Mouse (Mus musculus): Measurements from ENCODE around the gene Ankrd13a.

Gene Ankrd13a

GRCm38 (mm10) chr5:114799848-114800247, 25.4 kb downstream of the Ankrd13a start:
- no peak for DNase-seq (ENCODE audit: low spot score)

DNA sequence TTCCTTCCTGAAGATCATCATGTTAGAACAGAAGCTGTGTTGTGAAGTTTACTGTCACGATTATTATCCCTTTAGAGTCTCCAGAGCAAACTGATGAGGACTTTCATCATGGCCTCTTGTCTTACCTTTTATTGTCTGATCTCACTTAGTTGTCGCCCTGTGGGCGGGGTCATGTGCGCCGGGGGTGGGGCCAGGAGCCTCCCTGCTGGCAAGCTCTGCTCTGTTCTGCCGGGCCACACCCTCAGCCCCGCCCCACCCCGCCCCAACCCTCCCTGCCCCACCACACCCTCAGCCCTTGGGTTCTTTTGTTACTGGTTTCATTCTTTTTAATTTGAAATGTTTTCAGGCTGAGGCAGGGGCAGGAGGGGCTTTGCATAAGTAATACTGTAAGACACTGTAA, 26.6 kb downstream of the Ankrd13a start:
- DNase-seq (ENCODE audit: low spot score), result no peak

DNA sequence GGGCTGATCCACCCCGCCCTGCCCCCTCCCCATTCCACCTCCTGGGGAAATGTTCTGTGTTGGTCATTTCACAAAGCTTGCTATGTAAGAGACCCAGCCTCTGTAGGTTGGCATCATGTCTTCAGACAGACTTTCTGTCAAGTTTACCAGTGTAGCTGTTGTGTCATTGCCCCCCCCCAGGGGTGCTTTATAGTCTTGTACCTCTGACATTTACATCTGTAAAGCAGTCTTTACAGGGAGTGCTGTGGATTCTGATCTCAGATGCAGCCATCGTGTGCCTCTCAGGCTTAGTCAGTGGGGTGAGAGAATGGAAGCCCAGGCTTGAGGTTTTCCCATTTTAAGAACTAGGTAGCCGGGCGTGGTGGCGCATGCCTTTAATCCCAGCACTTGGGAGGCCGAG, 27.4 kb downstream of the Ankrd13a start:
- no peak for DNase-seq (ENCODE audit: low spot score)

GRCm38 (mm10) chr5:114803231-114803630, 28.8 kb downstream of the Ankrd13a start:
- no peak for DNase-seq (ENCODE audit: low spot score)

DNA sequence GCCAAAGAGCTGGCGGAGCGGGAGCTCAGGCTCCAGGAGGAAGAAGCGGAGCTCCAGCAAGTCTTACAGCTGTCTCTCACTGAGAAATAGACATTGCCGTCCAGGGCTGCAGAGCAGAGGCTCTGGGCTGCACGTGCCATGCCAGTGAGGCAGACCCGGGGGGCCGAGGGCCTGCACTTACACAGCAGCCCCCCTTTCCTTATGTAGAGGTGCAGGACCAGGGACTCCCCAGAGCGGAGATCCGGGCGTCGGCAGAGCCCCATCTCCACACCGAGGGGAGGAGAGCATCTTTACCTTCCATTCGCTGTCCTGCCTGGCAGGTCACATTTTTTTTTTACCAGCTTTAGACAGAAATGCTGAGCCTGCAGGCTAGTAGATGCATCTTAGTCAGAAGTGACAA, 29.9 kb downstream of the Ankrd13a start:
- DNase-seq (ENCODE audit: low spot score), result no peak

GRCm38 (mm10) chr5:114804958-114805357, 30.5 kb downstream of the Ankrd13a start:
- no peak for DNase-seq (ENCODE audit: low spot score)

DNA sequence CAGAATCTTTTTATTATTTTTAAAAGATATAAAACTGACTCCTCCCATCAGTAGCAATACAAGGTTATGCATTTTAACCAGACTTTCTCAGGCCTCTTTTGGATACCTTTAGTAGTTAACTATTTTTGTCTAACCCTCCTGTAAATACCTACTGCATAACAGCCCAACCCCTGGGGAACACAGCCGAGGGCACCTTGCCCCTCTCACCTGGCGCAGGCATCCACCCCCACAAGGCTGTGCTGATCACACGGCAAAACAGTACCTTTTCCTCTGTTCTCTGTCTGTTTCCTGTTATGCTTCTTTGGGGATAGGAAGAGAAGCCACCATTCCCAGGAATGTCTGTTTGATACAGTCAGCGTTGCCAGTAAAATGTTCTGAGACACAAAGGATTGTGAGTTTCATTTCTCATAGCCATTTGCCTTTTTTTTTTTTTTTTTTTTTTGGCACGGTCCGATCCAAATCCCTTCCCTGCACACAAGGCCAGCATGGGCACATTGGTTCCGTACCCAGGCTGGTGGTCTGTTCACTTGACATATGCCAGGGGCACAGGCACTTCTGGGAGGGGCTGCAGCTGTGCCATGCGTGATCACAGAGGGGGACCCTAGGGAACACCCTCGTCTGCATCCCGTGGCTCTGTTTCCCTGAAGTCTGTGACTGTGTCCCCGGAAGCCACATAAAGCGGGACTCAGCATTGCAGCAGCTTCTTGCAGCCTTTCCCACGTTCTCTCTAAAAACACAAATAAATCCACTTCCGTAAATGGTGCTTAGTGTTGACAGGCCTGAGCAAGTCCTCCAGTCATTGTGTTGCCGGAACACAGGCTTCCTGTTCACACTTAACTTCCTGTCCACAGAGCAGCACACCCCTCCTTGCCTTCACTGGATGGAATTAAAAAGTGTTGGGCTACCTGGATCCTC, 31.2 kb downstream of the Ankrd13a start:
- DNase-seq (ENCODE audit: low spot score), result no peak

DNA sequence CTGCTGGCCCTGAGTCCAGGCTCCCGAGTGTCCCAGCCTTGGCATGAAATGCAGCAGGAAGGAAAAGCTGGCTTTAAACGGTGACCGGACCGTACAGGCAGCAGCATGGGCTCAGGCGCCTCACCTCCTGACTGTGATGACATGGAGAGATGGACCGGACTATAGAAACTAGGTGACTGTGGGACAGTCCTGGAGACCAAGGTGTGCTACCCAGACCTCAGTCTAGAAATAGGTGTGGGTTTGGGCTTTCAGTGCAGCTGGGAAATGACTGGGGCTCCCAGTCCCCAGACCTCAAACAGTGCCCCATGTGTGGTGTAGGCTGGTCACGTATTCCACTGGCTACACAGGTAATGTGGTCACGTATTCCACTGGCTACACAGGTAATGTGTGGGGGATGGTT, 32.2 kb downstream of the Ankrd13a start:
- no peak for DNase-seq (ENCODE audit: low spot score)

GRCm38 (mm10) chr5:114807063-114807462, 32.6 kb downstream of the Ankrd13a start:
- DNase-seq (ENCODE audit: low spot score), result no peak

DNA sequence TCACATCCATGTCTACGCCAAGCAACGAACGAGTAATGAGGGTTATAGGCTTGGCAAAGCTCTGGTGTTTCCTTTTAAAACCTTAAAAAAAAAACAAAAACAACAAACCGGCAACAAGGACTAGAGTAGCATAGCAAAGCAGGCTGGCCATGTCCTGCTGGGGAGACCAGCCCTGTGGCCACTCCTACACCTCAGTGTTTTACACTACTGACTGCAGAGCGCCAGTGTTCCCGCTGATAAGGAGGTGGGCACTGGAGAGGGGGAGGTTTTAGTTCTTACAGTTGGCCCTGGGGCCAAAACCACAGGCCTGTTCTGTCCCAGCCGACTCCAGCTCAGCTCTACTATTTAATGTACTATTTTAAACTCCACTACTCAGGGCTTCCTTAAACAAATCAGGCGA, 33.0 kb downstream of the Ankrd13a start:
- no peak for DNase-seq (ENCODE audit: low spot score)

GRCm38 (mm10) chr5:114807893-114808292, 33.4 kb downstream of the Ankrd13a start:
- DNase-seq (ENCODE audit: low spot score), result no peak

DNA sequence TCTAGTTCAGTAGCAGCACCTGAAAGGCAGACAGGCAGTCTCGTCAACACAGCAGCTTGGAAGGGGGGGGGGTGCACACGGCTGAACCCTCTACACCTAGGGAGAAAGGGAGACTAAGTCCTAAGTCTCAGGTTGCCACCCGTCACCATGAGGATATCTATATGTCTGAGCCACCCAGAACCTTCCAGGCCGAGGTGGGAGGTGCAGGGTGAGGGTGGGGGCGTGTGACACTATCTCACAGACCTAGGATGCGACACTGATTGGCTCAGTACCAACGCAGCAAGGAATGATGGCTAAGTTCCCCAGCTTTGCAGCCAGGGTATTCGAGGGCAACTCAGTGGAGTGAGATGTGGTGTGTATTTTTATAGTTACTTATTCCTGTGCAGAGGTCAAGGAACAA, 33.9 kb downstream of the Ankrd13a start:
- DNase-seq (ENCODE audit: low spot score), result no peak

GRCm38 (mm10) chr5:114809181-114809756, 34.8 kb downstream of the Ankrd13a start:
- no peak for DNase-seq (ENCODE audit: low spot score)

GRCm38 (mm10) chr5:114809826-114810225, 35.3 kb downstream of the Ankrd13a start:
- no peak for DNase-seq (ENCODE audit: low spot score)

DNA sequence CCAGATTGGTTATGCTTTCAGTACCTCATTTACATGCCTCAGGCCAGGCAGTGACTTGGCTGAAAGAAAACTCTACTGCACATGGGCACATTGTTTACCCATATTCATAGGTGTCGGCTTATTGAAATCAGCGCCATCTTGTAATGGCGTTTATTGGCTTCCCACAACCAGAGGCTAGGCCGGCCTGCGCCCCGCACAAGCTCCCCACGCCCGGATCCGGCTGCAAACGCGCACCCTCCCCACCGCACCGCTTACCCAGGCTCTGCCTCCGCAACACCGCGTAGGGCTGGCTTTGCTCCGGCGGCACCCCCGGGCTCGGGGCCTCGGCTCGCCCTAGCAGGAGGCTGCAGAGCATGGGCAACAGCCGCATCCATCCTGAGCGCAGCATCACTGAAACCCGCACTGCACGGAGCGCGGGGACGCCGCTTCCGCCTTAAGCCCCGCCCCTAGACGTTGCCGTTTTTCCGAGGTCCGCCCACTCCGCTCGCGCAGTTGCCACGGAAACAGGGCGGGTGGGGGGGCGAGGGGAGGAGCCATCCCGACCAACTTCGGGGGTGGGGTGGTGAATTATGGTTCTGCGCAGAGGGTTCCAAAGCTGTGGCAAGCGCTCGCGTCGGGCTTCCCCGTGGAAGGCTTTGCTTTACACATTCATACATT, 39.2 kb downstream of the Ankrd13a start:
- DNase-seq (ENCODE audit: low spot score), result peak; percentile 88

- DNase-seq (ENCODE audit: low spot score), result no peak
These were observed 42.1 kb downstream of the Ankrd13a start for GRCm38 (mm10) chr5:114816599-114816998.

GRCm38 (mm10) chr5:114818124-114818523, 43.6 kb downstream of the Ankrd13a start:
- DNase-seq (ENCODE audit: low spot score), result no peak

DNA sequence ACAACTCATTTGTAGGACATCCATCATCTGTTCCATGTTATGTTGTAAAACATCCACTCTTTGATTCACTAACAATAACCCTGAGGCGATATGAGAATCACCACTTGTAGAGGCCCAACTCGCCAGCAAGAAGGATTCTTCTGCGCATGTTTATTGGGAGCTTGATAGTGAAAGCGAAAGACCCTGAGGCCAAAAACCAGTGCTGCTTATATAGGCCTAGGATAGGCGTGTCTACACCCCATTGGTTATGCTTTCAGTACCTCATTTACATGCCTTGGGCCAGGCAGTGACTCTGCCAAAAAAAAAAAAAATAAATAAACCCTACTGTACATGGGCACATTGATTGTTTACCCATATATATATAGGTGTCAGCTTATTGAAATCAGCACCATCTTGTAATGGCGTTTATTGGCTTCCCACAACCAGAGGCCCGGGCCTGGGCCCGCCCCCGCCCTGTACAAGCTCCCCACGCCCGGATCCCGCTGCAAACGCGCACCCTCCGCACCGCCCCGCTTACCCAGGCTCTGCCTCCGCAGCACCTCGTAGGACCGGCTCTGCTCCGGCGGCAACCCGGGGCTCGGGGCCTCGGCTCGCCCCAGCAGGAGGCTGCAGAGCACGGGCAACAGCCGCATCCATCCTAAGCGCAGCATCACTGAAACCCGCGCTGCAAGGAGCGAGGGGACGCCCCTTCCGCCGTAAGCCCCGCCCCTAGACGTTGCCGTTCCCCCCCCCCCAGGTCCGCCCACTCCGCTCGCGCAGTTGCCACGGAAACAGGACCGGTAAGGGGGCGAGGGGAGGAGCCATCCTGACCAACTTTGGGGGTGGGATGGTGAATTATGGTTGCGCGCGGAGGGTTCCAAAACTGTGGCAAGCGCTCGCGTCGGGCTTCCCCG, 48.6 kb downstream of the Ankrd13a start, which contains the start of gene 1500011B03Rik:
1500011B03Rik (minus strand) TSS at position 673 of the 893 bp plus-strand sequence.
- peak; percentile 81 for DNase-seq (ENCODE audit: low spot score)

- no peak for DNase-seq (ENCODE audit: low spot score)
These were observed 49.7 kb downstream of the Ankrd13a start for GRCm38 (mm10) chr5:114824197-114824596.

DNA sequence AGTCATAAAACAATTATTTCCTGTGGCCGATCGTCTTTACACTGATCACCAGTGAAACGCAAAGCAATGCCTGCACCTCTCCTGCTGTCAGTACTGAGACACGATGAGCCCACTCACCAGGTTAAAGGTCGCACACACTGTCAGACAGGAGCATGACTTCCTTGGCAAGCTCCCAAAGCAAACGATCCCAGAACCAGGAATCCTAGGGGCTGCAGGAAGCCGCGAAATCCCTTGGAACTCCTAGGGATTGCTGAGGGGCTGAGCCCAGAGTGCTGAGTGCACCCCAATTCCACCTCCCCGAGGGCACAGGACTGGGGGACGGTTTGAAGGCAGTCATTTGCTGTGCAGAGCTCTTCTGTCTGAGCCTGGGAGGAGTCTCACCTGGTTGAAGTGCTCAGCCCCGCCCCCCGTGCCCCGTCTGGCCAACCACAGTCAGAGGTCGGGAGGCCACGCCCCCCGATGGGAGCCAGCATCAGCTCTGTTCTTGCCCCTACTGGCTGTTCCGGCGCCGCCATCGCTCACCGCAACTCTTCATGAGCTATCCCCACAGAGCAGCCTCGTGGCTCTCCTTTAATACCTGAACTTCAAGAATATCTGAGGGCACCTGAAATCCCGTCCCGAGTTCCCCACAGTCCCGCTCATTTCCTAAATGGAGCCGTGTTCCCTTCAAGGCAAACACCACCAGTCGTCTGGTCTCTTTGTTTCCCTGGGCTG, 51.7 kb downstream of the Ankrd13a start:
- DNase-seq (ENCODE audit: low spot score), result peak; percentile 84

- DNase-seq (ENCODE audit: low spot score), result no peak
These were observed 53.0 kb downstream of the Ankrd13a start for GRCm38 (mm10) chr5:114827427-114827826.
